Mouse (Mus musculus) mouse embryonic stem cell (cell line): Measurements from ENCODE around the gene Strn3.

Experiments
- in situ Hi-C, 2 experiments: fragments of 300-500 bp; cut with MboI; formaldehyde crosslinking; loops; 1 replicate in 1 of 2; 3 replicates in 1 of 2; pipeline ENCODE4 v1.14.3; 2019 to 2020; ENCODE audit warnings: low sequenced_read_pairs in 2 of 2, low pct_unique_long_range_greater_than_20kb in 1 of 2, mixed read lengths in 1 of 2; ENCODE audit not compliant: unreplicated experiment in 1 of 2

The Strn3 gene

GRCm38 (mm10) chr12:51569472-51569871 is 122.2 kb downstream of the Strn3 start:
- in situ Hi-C loops, result no loop called here

- in situ Hi-C loops, result no loop called here
These were observed 124.5 kb downstream of the Strn3 start for GRCm38 (mm10) chr12:51567225-51567624.

- in situ Hi-C loops, result no loop called here
These were observed 130.3 kb downstream of the Strn3 start for GRCm38 (mm10) chr12:51561416-51561815.
